Mouse (Mus musculus): ENCODE results near the gene Dnmt3b.

DNA sequence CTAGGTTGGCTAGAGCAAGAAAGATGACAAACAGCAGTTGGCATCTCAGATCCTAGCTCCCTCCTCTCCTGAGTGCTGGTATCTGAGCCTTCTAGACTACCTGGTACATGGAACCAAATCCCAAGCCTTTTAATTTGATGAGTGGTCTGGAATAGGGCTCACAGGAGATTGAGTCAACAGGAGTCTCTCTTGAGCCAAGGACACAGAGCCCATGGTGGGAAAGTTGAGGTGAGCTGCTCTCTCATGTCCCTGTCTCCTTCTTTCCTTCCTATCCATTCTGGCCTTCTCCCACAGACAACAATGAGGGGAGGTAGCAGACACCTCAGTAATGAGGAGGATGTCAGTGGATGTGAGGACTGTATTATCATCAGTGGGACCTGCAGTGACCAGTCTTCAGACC lies 47.1 kb downstream of the Dnmt3b start, which contains the start of gene Dnmt3c:
- TF ChIP-seq CTCF (IDR thresholded peaks at IDR 0.05; ENCODE audit: control insufficient read depth, insufficient read depth, insufficient read length) (no peak), CEBPB (IDR thresholded peaks at IDR 0.05; ENCODE audit: low read depth) (no peak), MAX (IDR thresholded peaks at IDR 0.05) (no peak), MYOD1 (IDR thresholded peaks at IDR 0.05; ENCODE audit: control insufficient read depth, insufficient read length, low read depth) (no peak), USF1 (IDR thresholded peaks at IDR 0.05; ENCODE audit: low read depth) (no peak), MYOG (IDR thresholded peaks at IDR 0.05; ENCODE audit: control insufficient read depth, extremely low read depth, insufficient read length) (no peak)

Measured in C2C12 (cell line).